Mouse (Mus musculus) myocyte (in vitro differentiated cells): ENCODE measurements around the gene Calml4. TPM values are rescaled to one million over a fixed set of nuclear protein-coding genes. Genes with fewer than 3 reads are reported as not detected.

Experiments used
- H3K27me3 ChIP-seq: one replicate; pipeline ENCODE4 v1.6.1; 2011; ENCODE audit not compliant: control insufficient read depth, insufficient read depth, insufficient read length
- H3K36me3 ChIP-seq: one replicate; pipeline ENCODE4 v1.6.1; 2011; ENCODE audit not compliant: control insufficient read depth, insufficient read depth
- H3K4me2 ChIP-seq: one replicate; pipeline ENCODE4 v1.6.1; 2011; ENCODE audit warnings: low read depth, control low read depth
- H3K4me3 ChIP-seq: one replicate; pipeline ENCODE4 v1.5.1; 2011; ENCODE audit warnings: mild to moderate bottlenecking, control low read depth, moderate library complexity
- H3K79me2 ChIP-seq: one replicate; pipeline ENCODE4 v1.6.1; 2011; ENCODE audit not compliant: control insufficient read depth, insufficient read depth
- H3ac ChIP-seq: one replicate; pipeline ENCODE4 v1.6.1; 2011; ENCODE audit not compliant: control insufficient read depth, insufficient read length
- CEBPB ChIP-seq: IDR thresholded peaks from 2 replicates; pipeline ENCODE4 v1.6.1; 2011; ENCODE audit warnings: mild to moderate bottlenecking, moderate library complexity; ENCODE audit not compliant: poor library complexity, insufficient read depth, severe bottlenecking
- E2F4 ChIP-seq: IDR thresholded peaks from one replicate; pipeline ENCODE4 v1.6.1; 2011; ENCODE audit warnings: mild to moderate bottlenecking, control low read depth, moderate library complexity; ENCODE audit not compliant: insufficient read depth
- MAX ChIP-seq: IDR thresholded peaks from one replicate; pipeline ENCODE4 v1.6.1; 2011; ENCODE audit warnings: low read depth, mild to moderate bottlenecking, control low read depth
- MYOD1 ChIP-seq, 3 experiments: IDR thresholded peaks; one replicate each; pipeline ENCODE4 v1.6.1; 2011; ENCODE audit warnings: control low read depth in 2 of 3, low read depth in 2 of 3, mild to moderate bottlenecking in 2 of 3, moderate library complexity in 1 of 3; ENCODE audit not compliant: insufficient read length in 2 of 3, control insufficient read depth in 1 of 3
- MYOG ChIP-seq, 3 experiments: IDR thresholded peaks; one replicate each; pipeline ENCODE4 v1.6.1; 2011; ENCODE audit warnings: control low read depth in 2 of 3, low read depth in 2 of 3, mild to moderate bottlenecking in 2 of 3; ENCODE audit not compliant: insufficient read length in 2 of 3, control insufficient read depth in 1 of 3, insufficient read depth in 1 of 3
- POLR2A ChIP-seq: IDR thresholded peaks from one replicate; pipeline ENCODE4 v1.6.1; 2011; ENCODE audit warnings: low read depth, mild to moderate bottlenecking, control low read depth, moderate library complexity; ENCODE audit not compliant: insufficient read length
- POLR2AphosphoS2 ChIP-seq: IDR thresholded peaks from one replicate; pipeline ENCODE4 v1.6.1; 2011; ENCODE audit warnings: low read depth, control low read depth; ENCODE audit not compliant: insufficient read length
- REST ChIP-seq: IDR thresholded peaks from one replicate; pipeline ENCODE4 v1.6.1; 2011; ENCODE audit warnings: mild to moderate bottlenecking, control low read depth, moderate library complexity; ENCODE audit not compliant: insufficient read depth, insufficient read length
- SRF ChIP-seq: IDR thresholded peaks from one replicate; pipeline ENCODE4 v1.6.1; 2011; ENCODE audit warnings: low read depth; ENCODE audit not compliant: control insufficient read depth, insufficient read length
- TCF12 ChIP-seq: IDR thresholded peaks from one replicate; pipeline ENCODE4 v1.6.1; 2011; ENCODE audit warnings: mild to moderate bottlenecking, control low read depth; ENCODE audit not compliant: poor library complexity, insufficient read depth, severe bottlenecking
- TCF3 ChIP-seq: IDR thresholded peaks from one replicate; pipeline ENCODE4 v1.6.1; 2011; ENCODE audit warnings: low read depth, control low read depth; ENCODE audit not compliant: insufficient read length
- USF1 ChIP-seq: IDR thresholded peaks from one replicate; pipeline ENCODE4 v1.6.1; 2011; ENCODE audit warnings: low read depth, mild to moderate bottlenecking, control low read depth, moderate library complexity
- polyA plus RNA-seq: library from polyadenylated mRNA; unstranded; fragments of >200 nt; fragmentation: generic; extraction: Trizol; gene quantifications from one replicate; pipeline ENCODE4 v1.2.1, GENCODE M21; 2012; ENCODE audit warnings: missing spikeins

Gene Calml4
- polyA plus RNA-seq, 1 experiment = 14.0 TPM

GRCm38 (mm10) chr9:62876966-62877616, 19.2 kb downstream of the Calml4 start:
- TF ChIP-seq MAX (no peak), REST (no peak), TCF12 (no peak), POLR2A (no peak), MYOD1 (IDR thresholded peaks at IDR 0.05; ENCODE audit: control insufficient read depth in 1 of 3, insufficient read length in 2 of 3, low read depth in 2 of 3) (no peak), USF1 (no peak), MYOG (IDR thresholded peaks at IDR 0.05; ENCODE audit: control insufficient read depth in 1 of 3, insufficient read depth in 1 of 3, insufficient read length in 2 of 3, low read depth in 2 of 3) (no peak), SRF (no peak), TCF3 (no peak), E2F4 (no peak), POLR2AphosphoS2 (no peak)
- H3K79me2 ChIP-seq = no peaks in the 10 kb centered on the region
- H3ac ChIP-seq = no peak overlapping the region
- peaks cover 6% of the 10 kb centered on the region for H3K36me3 ChIP-seq
- H3K4me3 ChIP-seq = no peak overlapping the region
- H3K4me2 ChIP-seq = no peak overlapping the region
- H3K27me3 ChIP-seq = no peaks in the 10 kb centered on the region

GRCm38 (mm10) chr9:62877825-62878224, 19.9 kb downstream of the Calml4 start:
- Histone ChIP-seq H3K4me2 (no peak overlapping the region), H3K79me2 (no peaks in the 10 kb centered on the region), H3K27me3 (no peaks in the 10 kb centered on the region), H3ac (no peak overlapping the region), H3K4me3 (no peak overlapping the region), H3K36me3 (peaks cover 6% of the 10 kb centered on the region)
- TF ChIP-seq TCF12 (no peak), MYOD1 (IDR thresholded peaks at IDR 0.05; ENCODE audit: control insufficient read depth in 1 of 3, insufficient read length in 2 of 3, low read depth in 2 of 3) (peak in 1 of 3 experiments; percentile 27)

GRCm38 (mm10) chr9:62881871-62882270, 24.0 kb downstream of the Calml4 start:
- Histone ChIP-seq H3K79me2 (no peaks in the 10 kb centered on the region), H3K4me3 (no peak overlapping the region), H3K4me2 (no peak overlapping the region), H3K27me3 (no peaks in the 10 kb centered on the region), H3K36me3 (peaks cover 30% of the 10 kb centered on the region), H3ac (no peak overlapping the region)
- TF ChIP-seq USF1 = no peak
- TF ChIP-seq POLR2A = no peak
- TF ChIP-seq MYOD1 (IDR thresholded peaks at IDR 0.05; ENCODE audit: control insufficient read depth in 1 of 3, insufficient read length in 2 of 3, low read depth in 2 of 3) = no peak
- TF ChIP-seq SRF = no peak
- TF ChIP-seq REST = no peak
- no peak for TF ChIP-seq MAX
- TF ChIP-seq MYOG (IDR thresholded peaks at IDR 0.05; ENCODE audit: control insufficient read depth in 1 of 3, insufficient read depth in 1 of 3, insufficient read length in 2 of 3, low read depth in 2 of 3) = no peak
- TF ChIP-seq TCF12 = no peak
- no peak for TF ChIP-seq TCF3
- TF ChIP-seq E2F4 = no peak
- no peak for TF ChIP-seq POLR2AphosphoS2
- no peak for TF ChIP-seq CEBPB

GRCm38 (mm10) chr9:62894486-62894885, 36.6 kb downstream of the Calml4 start:
- no peak overlapping the region for H3ac ChIP-seq
- no peak overlapping the region for H3K4me2 ChIP-seq
- peaks cover 27% of the 10 kb centered on the region for H3K36me3 ChIP-seq
- TF ChIP-seq POLR2AphosphoS2 (no peak), MYOD1 (IDR thresholded peaks at IDR 0.05; ENCODE audit: control insufficient read depth in 1 of 3, insufficient read length in 2 of 3, low read depth in 2 of 3) (no peak), SRF (no peak), TCF3 (no peak), MAX (no peak), POLR2A (no peak), MYOG (IDR thresholded peaks at IDR 0.05; ENCODE audit: control insufficient read depth in 1 of 3, insufficient read depth in 1 of 3, insufficient read length in 2 of 3, low read depth in 2 of 3) (no peak), REST (no peak), CEBPB (no peak)
- H3K4me3 ChIP-seq = no peak overlapping the region
- H3K79me2 ChIP-seq = no peaks in the 10 kb centered on the region
- H3K27me3 ChIP-seq = no peaks in the 10 kb centered on the region

GRCm38 (mm10) chr9:62901736-62902135, 43.9 kb downstream of the Calml4 start:
- H3K36me3 ChIP-seq = peaks cover 9% of the 10 kb centered on the region
- no peak overlapping the region for H3K4me2 ChIP-seq
- H3ac ChIP-seq = no peak overlapping the region
- no peak overlapping the region for H3K4me3 ChIP-seq
- H3K79me2 ChIP-seq = no peaks in the 10 kb centered on the region
- TF ChIP-seq POLR2AphosphoS2 (no peak), POLR2A (no peak), REST (no peak), SRF (no peak), TCF12 (no peak), MYOD1 (IDR thresholded peaks at IDR 0.05; ENCODE audit: control insufficient read depth in 1 of 3, insufficient read length in 2 of 3, low read depth in 2 of 3) (no peak), TCF3 (no peak), CEBPB (no peak), MAX (no peak), MYOG (IDR thresholded peaks at IDR 0.05; ENCODE audit: control insufficient read depth in 1 of 3, insufficient read depth in 1 of 3, insufficient read length in 2 of 3, low read depth in 2 of 3) (no peak), E2F4 (no peak), USF1 (no peak)
- no peaks in the 10 kb centered on the region for H3K27me3 ChIP-seq
